Mouse (Mus musculus): ENCODE data around the gene Ssc4d.

- no peak for TF ChIP-seq CTCF (IDR thresholded peaks at IDR 0.05; ENCODE audit: extremely low read depth, insufficient read depth, low read length)
- no peak for TF ChIP-seq POLR2A (IDR thresholded peaks at IDR 0.05; ENCODE audit: extremely low read depth, insufficient read depth, low read length)
Measured at GRCm38 (mm10) chr5:136016014-136016876, 41.9 kb upstream of the Ssc4d start.
